Mouse (Mus musculus): ENCODE data around the gene Rbbp9.

DNA sequence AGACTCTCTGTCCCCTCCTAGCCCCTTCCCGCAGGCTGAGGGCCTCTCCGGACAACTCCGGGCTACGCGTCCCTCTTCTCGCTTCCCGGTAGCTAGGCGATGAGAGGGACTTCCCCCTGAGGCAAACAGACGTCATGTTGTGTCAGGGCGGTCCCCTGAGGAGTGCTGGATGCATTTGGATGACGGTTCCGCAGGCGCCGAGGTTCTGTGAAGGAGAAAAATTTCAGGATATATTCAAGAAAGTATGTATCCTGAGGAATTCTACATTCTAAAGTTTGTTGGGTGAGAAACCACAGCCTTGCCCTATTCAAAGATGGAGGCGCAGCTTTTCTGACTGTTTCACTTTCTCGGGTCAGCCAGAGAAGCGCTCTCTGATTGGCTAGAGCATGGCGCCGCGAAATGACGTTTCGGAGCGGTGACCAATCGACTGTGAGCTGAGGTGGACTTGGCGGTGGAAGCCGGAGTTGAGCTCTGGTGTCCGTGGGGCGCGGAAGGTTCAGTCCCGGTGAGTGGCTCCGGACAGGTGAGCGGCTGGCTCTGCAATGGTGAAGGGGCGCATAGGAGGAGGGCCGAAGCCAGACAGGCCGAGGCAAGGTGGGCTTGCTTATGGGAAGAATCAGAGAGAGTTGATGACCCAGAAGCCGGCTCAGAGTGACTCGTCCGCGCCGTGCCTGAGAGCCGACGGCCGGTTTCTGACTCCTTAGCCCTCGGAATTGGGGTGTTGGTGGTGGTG is 5.3 kb upstream of the Rbbp9 start, which contains the start of gene Sec23b:
- TF ChIP-seq RAD21 (IDR thresholded peaks at IDR 0.05; ENCODE audit: low read depth, low read length) (no peak), CTCF (conservative IDR thresholded peaks at IDR 0.05 in 1 of 2, IDR thresholded peaks at IDR 0.05 in 1 of 2; ENCODE audit: low read depth in 2 of 2, low read length in 2 of 2) (no peak)
